Mouse (Mus musculus): ENCODE measurements at regions not wholly inside any gene's neighbourhood (a gene's known extent, or its start where the extent isn't known, plus 50 kb on each side); places are given as distances from the start of the nearest gene placed in this dataset.

- DNase-seq: peak; percentile 3
Measured at GRCm38 (mm10) chr19:15617233-15617915, 329.8 kb downstream of the Psat1 start.

- no peak for DNase-seq
Measured at GRCm38 (mm10) chr19:15614648-15615561, 332.2 kb downstream of the Psat1 start.

GRCm38 (mm10) chr19:15611137-15611758, 335.9 kb downstream of the Psat1 start:
- no peak for DNase-seq

- DNase-seq: no peak
Measured at GRCm38 (mm10) chr19:15606440-15606839, 340.7 kb downstream of the Psat1 start.

GRCm38 (mm10) chr19:15592821-15593220, 354.3 kb downstream of the Psat1 start:
- DNase-seq: no peak

GRCm38 (mm10) chr19:15583782-15584693, 363.1 kb downstream of the Psat1 start:
- DNase-seq: no peak

- DNase-seq: no peak
Measured at GRCm38 (mm10) chr19:15583106-15583781, 363.9 kb downstream of the Psat1 start.

GRCm38 (mm10) chr19:15571204-15571603, 375.9 kb downstream of the Psat1 start:
- DNase-seq: no peak

- DNase-seq: no peak
Measured at GRCm38 (mm10) chr19:15561511-15561910, 385.6 kb downstream of the Psat1 start.

- DNase-seq: no peak
Measured at GRCm38 (mm10) chr19:15553953-15554352, 393.2 kb downstream of the Psat1 start.

- DNase-seq: no peak
Measured at GRCm38 (mm10) chr19:15517853-15518252, 429.3 kb downstream of the Psat1 start.

- no peak for DNase-seq
Measured at GRCm38 (mm10) chr19:15516566-15517305, 430.4 kb downstream of the Psat1 start.

- no peak for DNase-seq
Measured at GRCm38 (mm10) chr19:15513197-15513596, 433.9 kb downstream of the Psat1 start.

- no peak for DNase-seq
Measured at GRCm38 (mm10) chr19:15510395-15510794, 436.7 kb downstream of the Psat1 start.

GRCm38 (mm10) chr19:15502985-15503354, 444.2 kb downstream of the Psat1 start:
- DNase-seq: no peak

GRCm38 (mm10) chr19:15502315-15502984, 444.7 kb downstream of the Psat1 start:
- no peak for DNase-seq

GRCm38 (mm10) chr19:15495532-15495931, 451.6 kb downstream of the Psat1 start:
- DNase-seq: no peak

GRCm38 (mm10) chr19:15487576-15487975, 459.6 kb downstream of the Psat1 start:
- DNase-seq: no peak

GRCm38 (mm10) chr19:15481605-15482004, 465.5 kb downstream of the Psat1 start:
- DNase-seq: no peak

- DNase-seq: no peak
Measured at GRCm38 (mm10) chr19:15469541-15469940, 477.6 kb downstream of the Psat1 start.

- DNase-seq: no peak
Measured at GRCm38 (mm10) chr19:15466713-15467112, 480.4 kb downstream of the Psat1 start.
